Mouse (Mus musculus) erythroblast, embryonic 14.5 days (primary cell): Measurements from ENCODE around the gene Prkca.

ENCODE experiments used
- GATA1 ChIP-seq: IDR thresholded peaks from 2 replicates; pipeline ENCODE4 v1.6.1; 2012; ENCODE audit warnings: low read length, inconsistent platforms, mixed read lengths
- TAL1 ChIP-seq: IDR thresholded peaks from 3 replicates; pipeline ENCODE4 v1.6.1; 2012; ENCODE audit warnings: low read length, inconsistent platforms, mixed read lengths

DNA sequence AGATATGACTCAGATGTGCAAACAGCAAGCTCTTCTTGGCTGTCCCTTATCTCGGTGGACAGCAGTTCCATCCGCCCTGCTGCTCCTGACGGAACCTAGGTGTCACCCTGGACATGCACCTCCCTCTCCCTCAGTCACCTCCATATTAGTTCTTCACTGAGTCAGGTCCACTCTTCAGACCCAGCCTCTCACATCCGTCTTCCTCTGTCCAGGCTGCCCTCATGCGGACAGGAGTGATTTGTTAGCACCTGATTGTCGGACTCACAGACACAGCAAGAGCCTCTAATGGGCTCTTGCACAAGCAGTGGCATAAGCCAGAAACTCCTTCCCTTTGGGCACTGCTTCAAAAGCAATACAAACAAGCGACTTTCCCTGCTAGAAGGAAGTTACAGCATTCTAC, 36.5 kb downstream of the Prkca start:
- TF ChIP-seq GATA1 (no peak), TAL1 (no peak)
